Mouse (Mus musculus) brain, embryonic 14.5 days (tissue): Measurements from ENCODE around the gene 6030452D12Rik.

Experiments
- CTCF ChIP-seq: fragments of 200-500 bp; IDR thresholded peaks from 2 replicates; pipeline ENCODE4 v1.5.1; 2012; ENCODE audit warnings: inconsistent platforms, mild to moderate bottlenecking, moderate library complexity, borderline replicate concordance; ENCODE audit not compliant: insufficient read depth, insufficient read length; ENCODE audit errors: extremely low read depth
- POLR2A ChIP-seq: fragments of 200-500 bp; IDR thresholded peaks from 2 replicates; pipeline ENCODE4 v1.6.1; 2012; ENCODE audit warnings: mild to moderate bottlenecking, inconsistent platforms, borderline replicate concordance; ENCODE audit not compliant: poor library complexity, insufficient read depth, insufficient read length, severe bottlenecking; ENCODE audit errors: extremely low read depth

DNA sequence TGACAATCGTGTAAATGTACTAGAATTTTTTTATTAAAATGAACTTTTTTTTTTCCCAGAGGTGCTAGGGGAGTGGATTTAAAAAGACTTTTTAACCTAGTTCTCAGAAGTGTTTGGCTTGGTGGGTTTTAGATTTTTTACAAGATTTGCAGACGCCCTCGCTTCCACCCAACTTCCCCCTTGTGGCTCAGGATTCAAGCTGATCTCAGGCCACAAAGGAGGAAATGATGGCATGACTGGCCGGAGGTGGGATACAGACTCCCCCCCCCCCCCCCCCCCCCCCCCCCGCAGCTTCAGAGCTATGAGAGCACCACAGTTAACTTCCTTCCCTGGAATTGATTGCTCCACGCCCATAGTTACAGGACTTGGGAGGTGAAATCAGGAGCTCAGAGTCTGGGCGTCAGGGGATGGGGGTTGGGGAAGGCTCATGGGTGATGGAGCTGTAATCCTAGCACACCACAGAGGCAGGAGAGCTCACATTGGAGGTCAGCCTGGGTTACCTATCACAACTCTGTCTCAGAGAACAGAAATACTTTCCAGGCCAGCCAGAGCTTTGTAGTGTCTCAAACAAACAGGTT is 55.8 kb downstream of the 6030452D12Rik start:
- no peak for TF ChIP-seq CTCF
- no peak for TF ChIP-seq POLR2A
